Mouse (Mus musculus) brain, adult 2 months (tissue): ENCODE measurements around the gene Bahcc1.

Experiments used
- DNase-seq: peaks from one replicate; pipeline ENCODE4 v3.0.0; 2011; ENCODE audit warnings: low read depth, low spot score

Bahcc1 gene

DNA sequence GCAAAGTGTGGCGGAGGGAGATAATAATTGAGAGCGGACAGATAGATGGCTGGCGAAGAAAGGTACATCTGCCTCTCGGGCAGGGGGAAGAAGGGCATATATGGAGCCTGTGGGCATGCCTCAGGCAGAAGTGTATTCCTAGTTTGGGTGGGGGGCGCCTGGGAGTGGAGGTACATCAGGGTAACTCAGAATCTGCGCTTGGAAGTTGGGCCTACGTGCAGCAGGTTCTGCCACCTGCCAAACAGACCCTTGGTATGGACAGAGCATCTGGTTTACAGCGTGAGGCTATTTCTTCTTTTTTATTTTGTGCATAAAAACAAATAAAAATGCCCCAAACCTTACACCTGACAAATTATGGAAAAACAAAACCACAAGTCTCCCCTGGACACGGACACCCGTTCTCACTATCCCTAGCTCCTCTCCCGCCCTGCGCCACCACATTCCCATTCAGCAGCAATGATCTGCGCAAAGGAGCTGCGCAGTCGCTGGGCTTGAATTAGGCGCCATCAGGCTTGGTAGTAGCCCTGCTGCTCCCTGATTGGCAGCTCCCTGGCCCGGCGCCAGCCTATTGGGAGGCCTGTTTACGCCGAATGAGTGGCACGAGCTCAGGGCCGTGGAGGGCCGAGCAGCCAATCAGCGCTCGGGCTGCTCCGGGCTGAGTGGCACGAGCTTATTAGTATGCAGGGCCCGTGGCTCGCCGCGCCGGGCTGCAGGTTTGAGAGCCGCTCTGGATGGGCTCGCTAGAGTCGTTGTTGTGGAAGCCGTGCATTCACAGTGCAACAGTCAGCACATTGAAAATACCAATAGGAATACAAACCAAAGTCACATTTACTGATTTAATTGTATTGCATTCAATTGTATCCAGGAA lies at the start of gene Bahcc1:
TSS of gene Bahcc1 (plus strand) at position 718 of the 868 bp plus-strand sequence.
- peak; percentile 100 for DNase-seq

DNA sequence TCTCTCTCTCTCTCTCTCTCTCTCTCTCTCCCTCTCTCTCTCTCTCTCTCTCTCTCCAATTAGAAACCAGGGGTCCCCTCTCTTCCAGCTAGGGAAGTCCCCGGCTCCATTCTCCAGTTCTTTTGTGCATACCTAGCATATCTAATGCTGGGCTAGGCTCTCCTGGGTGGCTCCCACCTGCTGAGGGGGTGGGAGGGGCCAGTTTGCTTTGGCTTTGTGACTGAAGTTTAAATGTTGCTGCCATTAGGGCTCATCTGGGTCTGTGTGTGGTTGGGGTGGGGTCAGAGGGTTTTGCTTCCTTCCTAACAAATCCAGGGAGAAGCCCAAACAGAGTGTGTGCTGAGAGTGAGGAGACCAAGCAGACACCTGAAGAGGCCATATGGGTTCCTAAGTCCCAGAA lies 49.6 kb upstream of the Bahcc1 start:
- DNase-seq = no peak

- no peak for DNase-seq
These were observed 49.0 kb upstream of the Bahcc1 start for GRCm38 (mm10) chr11:120183708-120184107.

- peak; percentile 52 for DNase-seq
These were observed 48.1 kb upstream of the Bahcc1 start for GRCm38 (mm10) chr11:120184371-120185315.

GRCm38 (mm10) chr11:120185316-120186141 lies 47.2 kb upstream of the Bahcc1 start:
- peak; percentile 54 for DNase-seq

DNA sequence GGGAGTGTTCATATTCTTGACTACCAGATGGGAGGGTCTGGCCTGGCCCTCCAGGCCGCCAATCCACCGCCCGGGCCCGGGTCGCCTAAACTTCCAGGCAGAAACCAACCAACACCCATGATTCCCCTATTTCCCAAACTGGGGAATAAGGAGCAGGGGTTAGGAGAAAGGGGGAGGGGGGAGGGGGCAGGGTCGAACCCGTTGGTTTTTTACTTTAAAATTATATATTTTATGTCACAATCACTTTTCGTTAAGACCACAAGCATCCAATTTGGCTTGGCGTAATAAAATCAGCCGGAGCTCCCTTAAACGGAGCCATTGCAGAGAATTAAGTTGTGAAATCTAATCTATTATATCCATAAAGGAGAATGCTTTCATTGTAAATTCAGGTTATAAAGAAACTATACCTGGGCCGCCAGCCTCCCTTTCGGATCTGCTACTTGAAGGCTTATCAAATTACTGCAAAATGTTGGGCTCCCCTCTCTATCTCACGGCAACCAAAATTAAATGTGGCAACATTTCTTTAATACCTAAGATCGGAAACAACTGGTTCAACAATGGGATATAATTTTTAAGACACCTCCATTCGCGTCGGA lies 46.5 kb upstream of the Bahcc1 start:
- no peak for DNase-seq

DNA sequence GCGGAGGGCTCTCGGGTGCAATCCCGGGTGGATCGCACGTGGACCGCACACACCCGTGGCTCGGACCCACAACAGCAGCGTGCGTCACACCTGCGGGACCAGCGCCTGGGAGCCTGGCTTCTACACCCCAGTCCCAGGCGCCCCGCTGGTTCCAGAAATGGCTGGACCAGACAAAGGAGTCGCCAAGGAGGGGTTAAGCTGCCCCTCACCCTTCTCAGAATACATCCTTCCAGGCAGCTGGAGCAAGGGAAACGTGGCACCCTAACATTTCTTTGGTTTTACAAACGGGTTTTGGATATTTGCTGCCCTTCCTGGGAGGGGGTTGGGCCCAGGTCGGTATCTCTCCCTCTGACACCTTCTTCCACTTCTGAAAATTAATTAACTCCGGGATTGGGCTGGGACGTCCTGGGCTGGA lies 45.9 kb upstream of the Bahcc1 start:
- DNase-seq = peak; percentile 33

DNA sequence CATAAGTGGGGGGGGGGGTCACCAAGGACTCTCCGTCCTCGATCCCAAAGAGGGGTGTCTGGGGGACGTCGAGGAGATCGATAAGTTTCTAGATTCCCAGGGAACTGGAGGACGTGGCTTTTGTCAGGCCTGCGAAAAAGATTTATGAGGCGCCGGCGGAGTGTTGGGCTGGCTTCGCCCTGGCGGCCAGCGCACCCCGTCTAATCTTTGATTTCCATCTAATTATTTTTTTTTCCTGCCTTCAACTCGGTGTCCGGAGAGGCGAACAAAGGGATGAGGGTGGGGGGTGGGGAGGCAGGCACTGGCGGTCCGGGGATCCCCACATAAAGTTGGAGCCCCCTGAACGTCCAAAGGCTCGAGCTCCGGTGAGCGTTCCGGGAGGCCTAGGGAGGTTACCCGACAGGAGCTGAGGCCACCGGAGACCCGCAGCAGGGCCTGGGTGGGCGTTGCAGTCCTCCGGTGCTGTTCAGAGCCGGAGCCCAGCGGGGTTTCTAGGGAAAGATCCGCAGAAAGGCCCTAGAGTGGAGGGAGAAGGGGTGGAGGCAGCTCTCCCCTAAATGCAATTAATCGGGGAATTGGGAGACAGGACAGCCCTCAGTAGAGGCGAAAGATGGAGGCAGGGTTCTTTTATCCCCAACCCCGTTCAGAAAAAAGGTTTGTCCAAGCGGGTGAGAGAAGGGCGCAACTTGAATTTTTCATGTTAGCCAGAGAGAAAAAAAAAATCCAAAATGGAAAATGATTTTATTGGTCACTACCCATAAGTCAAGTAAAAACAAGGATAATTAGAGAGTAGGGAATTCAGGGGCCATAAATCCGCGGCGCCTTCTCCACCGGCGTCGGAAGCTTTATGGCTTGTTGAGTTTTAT lies 45.3 kb upstream of the Bahcc1 start:
- peak; percentile 19 for DNase-seq

GRCm38 (mm10) chr11:120188102-120188480 lies 44.7 kb upstream of the Bahcc1 start:
- peak; percentile 32 for DNase-seq

GRCm38 (mm10) chr11:120188481-120189441 lies 44.0 kb upstream of the Bahcc1 start:
- peak; percentile 77 for DNase-seq

- DNase-seq = peak; percentile 100
These were observed 43.1 kb upstream of the Bahcc1 start for GRCm38 (mm10) chr11:120189459-120190312.

DNA sequence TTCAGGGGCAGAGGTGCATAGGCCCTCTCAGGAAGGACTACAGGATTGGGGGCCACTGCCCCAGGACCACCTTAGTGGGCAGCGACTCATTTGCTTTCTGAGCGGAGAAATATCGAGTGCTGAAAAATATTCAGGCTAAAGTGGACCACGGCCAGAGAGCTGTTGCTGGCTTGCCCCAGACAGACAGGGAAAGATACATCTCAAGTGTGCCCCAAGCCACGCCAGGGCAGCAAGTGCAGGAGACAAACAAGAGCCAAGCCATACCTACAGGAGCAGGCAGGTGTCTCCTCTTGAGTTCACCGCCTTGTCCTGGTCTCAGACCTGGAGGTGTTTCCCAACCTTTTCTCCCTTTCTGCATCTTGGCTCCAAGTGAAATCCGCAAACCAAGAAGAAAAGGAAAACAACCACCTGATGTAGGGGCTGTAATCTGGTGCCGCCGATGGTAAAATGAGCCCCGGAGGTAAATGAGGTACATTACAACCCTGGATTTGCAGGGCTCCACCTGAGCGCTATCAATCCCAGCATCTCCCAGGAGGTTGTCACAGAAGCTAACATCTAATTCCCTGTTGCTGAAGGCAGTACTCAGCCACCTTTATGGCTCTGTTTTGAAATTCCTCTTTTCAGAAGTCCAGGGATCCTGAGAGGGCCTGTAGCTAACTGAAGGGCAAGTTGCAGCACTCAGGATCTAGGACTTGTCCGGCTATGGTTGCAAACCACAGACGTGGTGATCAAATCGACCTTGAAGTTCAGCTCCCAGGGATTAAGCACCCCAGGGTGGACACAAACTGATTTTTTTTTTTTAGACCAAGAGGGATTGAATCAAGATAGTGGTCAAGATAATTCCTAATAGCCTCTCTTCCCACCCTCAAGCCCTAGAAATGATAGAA lies 42.0 kb upstream of the Bahcc1 start:
- no peak for DNase-seq

DNA sequence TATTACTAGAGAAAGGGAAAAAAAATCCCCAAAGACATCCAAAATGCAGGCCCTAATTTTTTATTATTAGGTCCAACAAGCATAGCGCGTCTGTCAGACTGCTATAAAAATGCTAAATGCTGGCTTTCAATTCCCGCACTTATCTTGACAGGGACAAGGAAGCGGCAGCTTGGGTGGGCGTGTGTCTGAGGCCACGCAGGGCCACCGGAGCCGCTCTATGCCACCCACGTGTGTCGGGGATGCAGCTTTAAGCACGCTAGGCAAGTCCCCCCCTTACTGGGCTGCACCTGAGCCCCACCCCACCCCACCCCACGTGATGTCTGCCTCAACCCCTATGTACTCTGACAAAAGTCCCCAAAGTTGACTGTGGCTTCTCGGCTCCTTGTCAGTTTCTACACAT lies 33.9 kb upstream of the Bahcc1 start:
- no peak for DNase-seq

GRCm38 (mm10) chr11:120199766-120200165 lies 33.0 kb upstream of the Bahcc1 start:
- DNase-seq = peak; percentile 69

DNA sequence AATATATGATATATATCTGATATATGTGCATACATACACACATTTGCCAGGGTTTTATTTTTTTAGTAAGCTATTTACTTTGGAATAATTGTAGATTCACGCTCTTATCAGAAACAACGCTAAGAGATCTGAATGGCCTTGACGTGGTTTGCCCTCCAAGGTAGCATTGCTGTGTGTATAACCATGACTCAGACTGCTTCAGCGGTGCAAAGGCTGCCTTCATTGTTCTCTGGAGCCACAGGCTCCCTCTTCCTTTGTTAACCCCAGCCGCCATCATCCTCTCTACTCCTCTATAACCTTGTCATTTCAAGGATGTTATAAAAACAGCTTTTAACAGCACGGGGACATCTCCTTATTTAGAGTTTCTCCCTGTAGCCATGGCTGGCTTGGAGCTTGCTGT lies 32.1 kb upstream of the Bahcc1 start:
- DNase-seq = no peak

DNA sequence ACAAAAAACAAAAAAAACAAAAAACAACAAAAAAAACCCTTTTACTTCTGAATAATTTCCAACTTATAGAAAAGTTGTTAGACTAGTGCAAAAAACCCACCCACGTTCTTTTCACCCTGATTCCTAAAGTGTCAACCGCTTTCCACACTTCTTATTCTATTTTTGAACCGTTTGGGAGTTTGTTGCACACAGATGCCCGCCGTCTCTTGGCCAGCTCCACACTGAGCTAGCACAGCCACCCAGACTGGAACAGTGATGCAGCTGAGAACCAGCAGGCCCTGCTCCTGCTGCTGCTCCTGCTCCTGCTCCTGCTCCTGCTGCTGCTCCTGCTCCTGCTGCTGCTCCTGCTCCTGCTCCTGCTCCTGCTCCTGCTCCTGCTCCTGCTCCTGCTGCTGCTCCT lies 28.5 kb upstream of the Bahcc1 start:
- peak; percentile 79 for DNase-seq

- no peak for DNase-seq
These were observed 26.6 kb upstream of the Bahcc1 start for GRCm38 (mm10) chr11:120206069-120206668.
